Mouse (Mus musculus) testis, adult 10 weeks (tissue): ENCODE data around the gene Krtap16-3. TPM values are rescaled to one million over a fixed set of nuclear protein-coding genes. Genes with fewer than 3 reads are reported as not detected.

Source experiments
- polyA plus RNA-seq: library from polyadenylated mRNA; stranded (reverse); fragments of 350-450 nt; fragmentation: Illumina TruSeq; extraction: RNeasy Lipid Tissue Mini Kit (QIAGEN cat#74804); gene quantifications from one replicate; pipeline ENCODE4 v1.2.3, GENCODE M21; 2014; ENCODE audit warnings: low read depth, low replicate concordance

Krtap16-3 gene
- not detected for polyA plus RNA-seq

DNA sequence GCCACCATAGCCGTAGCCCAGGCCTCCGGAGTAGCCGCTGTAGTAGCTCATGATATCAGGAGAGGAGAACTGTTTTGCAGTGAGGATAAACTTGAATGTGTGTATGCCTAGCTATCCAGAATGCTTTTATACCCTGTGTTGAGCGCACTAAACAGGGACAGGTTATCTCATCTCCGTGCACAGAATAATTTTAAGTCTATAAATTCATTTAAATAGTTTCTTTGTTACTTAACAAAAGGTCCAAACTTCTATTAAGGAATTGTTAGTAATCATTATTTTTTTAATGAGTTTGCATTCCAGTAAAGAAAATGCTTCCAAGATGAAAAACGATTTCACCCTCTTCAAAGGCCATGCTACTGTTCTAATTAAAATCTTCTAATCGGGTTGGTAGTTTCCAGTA lies at the start of gene Krtap16-3:
TSS of gene Krtap16-3 (minus strand) at position 101 of the 400 bp plus-strand sequence.

DNA sequence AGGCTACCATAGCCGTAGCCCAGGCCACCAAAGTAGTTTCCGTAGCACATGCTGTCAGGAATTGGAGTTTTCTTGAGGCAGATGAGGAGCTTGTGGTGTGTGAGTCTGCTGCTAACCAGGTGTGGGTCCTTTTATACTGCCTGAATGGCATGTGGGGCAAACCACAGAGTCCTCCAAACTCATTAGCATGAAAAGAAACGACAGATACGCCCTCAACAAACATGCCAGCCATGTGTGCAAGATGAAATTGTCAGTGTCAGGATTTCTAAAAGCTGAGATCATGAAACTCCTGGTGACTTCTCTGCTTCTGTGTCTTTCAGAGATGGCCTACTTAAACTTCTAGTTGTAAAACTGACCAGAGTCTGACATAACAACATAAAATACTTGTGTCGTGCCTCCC lies 48.0 kb upstream of the Krtap16-3 start, which contains the start of gene Krtap22-2:
TSS of gene Krtap22-2 (minus strand) at position 101 of the 400 bp plus-strand sequence.

DNA sequence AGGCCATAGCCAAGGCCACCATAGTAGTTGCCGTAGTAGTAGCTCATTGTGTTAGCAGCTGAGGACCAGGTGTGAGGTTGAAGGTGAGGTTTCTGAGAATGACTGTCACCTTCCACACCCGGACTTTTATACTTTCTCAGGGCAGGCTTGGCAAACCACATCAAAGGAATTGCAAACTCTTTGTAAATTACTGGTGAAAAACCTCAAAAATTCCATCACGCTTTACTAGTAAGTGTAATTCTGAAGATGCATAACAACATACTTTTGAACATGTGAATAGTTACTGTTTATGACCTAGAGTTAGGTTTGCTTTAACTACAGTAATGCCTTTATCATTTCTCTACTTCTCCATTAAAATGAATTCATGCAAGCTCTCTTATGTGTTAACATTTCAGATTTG lies 30.5 kb downstream of the Krtap16-3 start, which contains the start of gene Krtap19-9b:
TSS of gene Krtap19-9b (minus strand) at position 101 of the 400 bp plus-strand sequence.

Other genes with a start within 250 kb of the Krtap16-3 start
- not detected for gene Krtap13-1, start 234.0 kb downstream of the Krtap16-3 start, polyA plus RNA-seq
- gene Krtap13, start 211.2 kb downstream of the Krtap16-3 start, polyA plus RNA-seq: not detected
- gene 2310034C09Rik, start 204.0 kb downstream of the Krtap16-3 start, polyA plus RNA-seq: not detected
- gene 2310057N15Rik, start 188.7 kb downstream of the Krtap16-3 start, polyA plus RNA-seq: not detected
- gene Gm5965, start 185.0 kb downstream of the Krtap16-3 start, polyA plus RNA-seq: not detected
- not detected for gene Gm20741, start 150.7 kb downstream of the Krtap16-3 start, polyA plus RNA-seq
- gene Krtap15, start 142.7 kb downstream of the Krtap16-3 start, polyA plus RNA-seq: not detected
- gene Krtap14, start 136.7 kb downstream of the Krtap16-3 start, polyA plus RNA-seq: not detected
- gene Krtap19-1, start 93.5 kb downstream of the Krtap16-3 start, polyA plus RNA-seq: not detected
- gene Krtap19-2, start 88.6 kb downstream of the Krtap16-3 start, polyA plus RNA-seq: not detected
- gene Krtap19-3, start 84.8 kb downstream of the Krtap16-3 start, polyA plus RNA-seq: not detected
- not detected for gene Krtap19-4, start 77.8 kb downstream of the Krtap16-3 start, polyA plus RNA-seq
- gene Krtap19-5, start 66.4 kb downstream of the Krtap16-3 start, polyA plus RNA-seq: not detected
- gene Krtap19-9b, start 30.6 kb downstream of the Krtap16-3 start, polyA plus RNA-seq: not detected
- not detected for gene Krtap22-2, start 47.9 kb upstream of the Krtap16-3 start, polyA plus RNA-seq
- not detected for gene Gm10229, start 52.4 kb upstream of the Krtap16-3 start, polyA plus RNA-seq
- gene Krtap6-1, start 68.8 kb upstream of the Krtap16-3 start, polyA plus RNA-seq: not detected
- gene Gm10228, start 78.6 kb upstream of the Krtap16-3 start, polyA plus RNA-seq: not detected
- gene Krtap6-5, start 85.0 kb upstream of the Krtap16-3 start, polyA plus RNA-seq: not detected
- 0.45 TPM for gene 1110025L11Rik, start 101.1 kb upstream of the Krtap16-3 start, polyA plus RNA-seq
- not detected for gene Krtap6-3, start 121.1 kb upstream of the Krtap16-3 start, polyA plus RNA-seq
- gene Gm6358, start 178.0 kb upstream of the Krtap16-3 start, polyA plus RNA-seq: not detected
- not detected for gene Gm10061, start 188.2 kb upstream of the Krtap16-3 start, polyA plus RNA-seq
- gene Gm9789, start 195.1 kb upstream of the Krtap16-3 start, polyA plus RNA-seq: 5.7 TPM
- not detected for gene Gm7735, start 206.6 kb upstream of the Krtap16-3 start, polyA plus RNA-seq
- gene 1110057P08Rik, start 211.9 kb upstream of the Krtap16-3 start, polyA plus RNA-seq: not detected
- not detected for gene Krtap20-2, start 243.0 kb upstream of the Krtap16-3 start, polyA plus RNA-seq